Mouse (Mus musculus) heart, postnatal 0 days (tissue): ENCODE measurements around the gene Lrp2.
A peak's percentile ranks its signal among the peaks of the same experiment; 100 is the strongest.

Experiments used
- CTCF ChIP-seq: IDR thresholded peaks from 2 replicates; pipeline ENCODE4 v1.5.1; 2016; ENCODE audit warnings: antibody characterized with exemption, control low read depth, low read depth
- EP300 ChIP-seq: IDR thresholded peaks from 2 replicates; pipeline ENCODE4 v1.6.1; 2016; ENCODE audit warnings: antibody characterized with exemption, low read depth

GRCm38 (mm10) chr2:69428116-69428515 lies 157.7 kb downstream of the Lrp2 start:
- peak; percentile 85 for TF ChIP-seq CTCF
- no peak for TF ChIP-seq EP300
